Mouse (Mus musculus): Measurements from ENCODE around the gene Aldh1a1.

The Aldh1a1 gene

DNA sequence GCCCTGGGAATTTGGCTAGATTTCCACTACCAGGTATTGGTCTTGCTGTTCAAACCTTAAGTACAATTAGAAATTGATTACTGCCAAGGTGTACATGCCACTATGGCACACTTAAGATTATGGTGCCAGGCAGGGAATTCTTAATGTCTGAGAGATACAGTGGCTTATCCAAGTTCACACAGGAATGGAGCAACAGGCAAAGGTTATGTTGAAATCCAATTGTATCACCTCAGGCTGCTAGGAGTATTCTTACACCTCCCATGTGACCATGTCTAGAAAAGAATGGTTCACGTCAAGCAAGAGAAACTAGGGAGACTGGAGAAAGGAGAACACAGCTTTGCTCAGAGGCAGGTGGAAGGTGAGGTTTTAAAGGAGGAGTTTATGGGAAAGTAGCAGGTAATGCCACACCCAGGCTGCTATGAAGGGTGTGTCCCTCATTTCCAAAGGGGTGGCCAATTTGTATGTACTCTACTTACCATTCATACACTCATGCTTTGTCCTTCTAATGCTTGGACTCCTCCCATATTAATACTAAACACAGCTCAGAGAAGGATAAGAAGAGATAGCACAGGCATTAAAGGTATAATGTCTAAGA, 160.7 kb downstream of the Aldh1a1 start:
- no peak for DNase-seq (ENCODE audit: low spot score)

- no peak for DNase-seq (ENCODE audit: low spot score)
These were observed 161.8 kb downstream of the Aldh1a1 start for GRCm38 (mm10) chr19:20654141-20654873.

GRCm38 (mm10) chr19:20677697-20678355, 185.3 kb downstream of the Aldh1a1 start:
- DNase-seq (ENCODE audit: low spot score): no peak

All from ovary, postnatal 36 days (tissue).